Comparison of ENCODE assay signal across 17 mouse cellular contexts in genomic region chr4:34226886-34227285, GRCm38 (mm10).
"Had no signal": no experiment of that assay in that cellular context is flagged by ENCODE, and none has a peak within 500 bp of the region (broad histone marks: within the 10 kb centered on the region; RNA-seq: fewer than 3 reads in every experiment).

No protein-coding gene starts in this region.

- H3K4me2 ChIP-seq: liver, embryonic 13.5 days; midbrain, embryonic 12.5 days; midbrain, embryonic 15.5 days; neural tube, embryonic 13.5 days; stomach, embryonic 15.5 days had no signal

- H3K27ac ChIP-seq: kidney, postnatal 0 days; left cerebral cortex, adult 2 months; liver, embryonic 13.5 days; macrophage; midbrain, embryonic 12.5 days; midbrain, embryonic 15.5 days; neural tube, embryonic 13.5 days; stomach, embryonic 15.5 days had no signal

- H3K9ac ChIP-seq: liver, embryonic 13.5 days; midbrain, embryonic 12.5 days; midbrain, embryonic 15.5 days; neural tube, embryonic 13.5 days; stomach, embryonic 15.5 days had no signal

- ATAC-seq: midbrain, embryonic 15.5 days had no signal

- H3K36me3 ChIP-seq: liver, embryonic 13.5 days; midbrain, embryonic 12.5 days; midbrain, embryonic 15.5 days; neural tube, embryonic 13.5 days; stomach, embryonic 15.5 days had no signal

- H3K4me3 ChIP-seq: left cerebral cortex, adult 2 months; liver, embryonic 13.5 days; midbrain, embryonic 12.5 days; midbrain, embryonic 15.5 days; neural tube, embryonic 13.5 days; stomach, embryonic 15.5 days had no signal

- H3K27me3 ChIP-seq: liver, embryonic 13.5 days; midbrain, embryonic 12.5 days; midbrain, embryonic 15.5 days; neural tube, embryonic 13.5 days; stomach, embryonic 15.5 days had no signal

- DNase-seq: kidney, postnatal 36 days; layer of hippocampus, postnatal 36 days; liver, embryonic 13.5 days; lung, adult 2 months; lung, postnatal 14 days; retina, postnatal 1 day; right cerebral cortex, postnatal 25 days; spleen, adult 18-20 months; thymus, adult 18-20 months; thymus, postnatal 36 days had no signal

- H3K4me1 ChIP-seq: liver, embryonic 13.5 days; midbrain, embryonic 12.5 days; midbrain, embryonic 15.5 days; stomach, embryonic 15.5 days had no signal

- H3K9me3 ChIP-seq: liver, embryonic 13.5 days; midbrain, embryonic 12.5 days; midbrain, embryonic 15.5 days; neural tube, embryonic 13.5 days; stomach, embryonic 15.5 days had no signal
